Mouse (Mus musculus): ENCODE data around the gene Nectin1.

Gene Nectin1

GRCm38 (mm10) chr9:43807565-43807964, 63.8 kb downstream of the Nectin1 start:
- no peak for DNase-seq (ENCODE audit: low spot score)

DNA sequence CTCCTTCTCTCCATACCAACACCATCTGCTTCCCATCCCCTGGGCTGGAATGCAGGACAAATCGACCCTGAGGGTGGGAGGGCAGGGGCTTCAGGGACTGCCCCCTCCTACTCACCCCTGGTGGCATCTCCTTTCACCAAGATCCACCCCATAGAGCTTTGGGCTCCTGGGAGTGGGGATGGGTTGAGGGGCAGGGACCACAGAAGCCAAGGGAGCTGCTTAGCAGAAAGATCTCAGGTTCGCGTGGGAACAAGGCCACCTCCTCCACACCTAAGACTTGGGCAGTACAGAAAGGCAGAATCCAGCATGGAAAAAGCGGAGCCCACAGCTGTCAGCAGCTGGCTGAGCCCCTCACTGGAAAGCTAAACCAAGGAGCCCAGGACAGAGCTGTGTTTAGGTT, 64.3 kb downstream of the Nectin1 start:
- no peak for DNase-seq (ENCODE audit: low spot score)

DNA sequence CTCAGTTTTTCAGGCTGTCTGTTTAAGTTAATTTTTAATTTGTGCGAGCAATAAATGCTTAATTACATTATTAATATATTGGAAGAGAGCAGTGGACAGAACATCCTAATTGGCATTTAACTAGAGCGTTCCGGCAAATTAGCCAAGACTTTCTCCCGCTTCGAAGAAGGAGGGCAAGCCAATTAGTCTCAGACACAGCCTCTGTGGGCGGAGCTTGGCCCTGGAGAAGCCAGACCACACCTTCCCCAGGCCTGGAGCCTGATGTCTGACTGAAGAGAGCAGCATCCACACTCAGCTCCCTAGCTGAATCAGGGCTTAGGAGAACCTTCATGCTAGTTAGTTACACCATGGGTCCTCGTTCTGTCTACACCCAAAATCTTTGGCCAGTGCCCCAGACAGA, 64.8 kb downstream of the Nectin1 start:
- DNase-seq (ENCODE audit: low spot score) = no peak

DNA sequence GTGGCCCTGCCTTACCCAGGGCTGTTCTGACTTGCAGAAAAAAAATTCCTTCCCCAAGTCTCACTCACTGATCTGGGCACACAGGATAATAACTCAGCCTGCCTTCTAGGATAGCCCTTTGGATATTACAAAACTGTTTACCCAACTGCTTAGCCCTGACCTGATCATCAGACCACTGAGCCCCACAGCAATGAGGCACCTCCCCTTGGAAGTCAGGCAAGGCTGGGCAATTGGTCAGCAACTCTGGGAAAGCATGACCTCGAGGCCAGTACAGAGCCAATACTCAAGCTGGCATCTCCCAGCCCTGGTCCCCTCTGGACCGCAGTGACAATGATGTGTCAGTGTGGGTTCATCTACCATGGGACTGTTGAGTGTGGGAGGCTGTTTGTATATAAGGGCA, 69.4 kb downstream of the Nectin1 start:
- no peak for DNase-seq (ENCODE audit: low spot score)

- no peak for DNase-seq (ENCODE audit: low spot score)
These were observed 78.4 kb downstream of the Nectin1 start for GRCm38 (mm10) chr9:43822206-43822605.

- DNase-seq (ENCODE audit: low spot score) = no peak
These were observed 81.4 kb downstream of the Nectin1 start for GRCm38 (mm10) chr9:43825178-43825577.

DNA sequence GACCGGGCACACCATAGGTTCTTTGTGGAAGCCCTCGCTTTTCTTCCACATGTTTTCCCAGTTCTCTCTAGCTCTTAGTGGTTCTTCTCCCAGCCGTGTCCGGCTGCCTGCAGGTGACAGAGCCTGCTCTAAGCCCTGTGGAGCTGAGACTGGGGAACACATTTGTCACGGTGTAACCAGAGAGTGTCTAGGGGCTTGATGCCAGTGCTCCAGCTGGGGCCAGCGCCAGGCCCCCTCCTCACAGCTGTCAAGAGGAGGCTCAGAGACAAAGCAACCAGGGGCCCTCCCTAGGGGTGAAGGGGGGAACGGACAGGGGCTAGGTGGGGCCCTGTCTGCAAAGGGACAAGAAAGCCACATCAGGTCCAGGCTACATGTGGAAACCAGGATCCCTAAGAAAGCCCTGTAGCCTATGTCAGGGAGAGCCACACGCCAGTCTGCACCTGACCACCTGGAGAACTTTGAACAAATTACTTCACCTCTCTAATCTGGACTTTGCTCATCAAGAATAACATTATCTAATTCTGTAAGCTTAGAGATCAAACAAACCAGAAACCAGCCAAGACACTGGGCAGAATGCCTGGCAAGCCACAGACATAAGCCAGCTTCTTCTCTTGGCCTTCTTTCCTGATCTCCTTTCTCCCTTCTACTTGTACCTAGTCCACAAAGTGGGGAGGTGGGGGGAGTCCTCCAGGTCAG, 82.9 kb downstream of the Nectin1 start:
- DNase-seq (ENCODE audit: low spot score) = no peak

DNA sequence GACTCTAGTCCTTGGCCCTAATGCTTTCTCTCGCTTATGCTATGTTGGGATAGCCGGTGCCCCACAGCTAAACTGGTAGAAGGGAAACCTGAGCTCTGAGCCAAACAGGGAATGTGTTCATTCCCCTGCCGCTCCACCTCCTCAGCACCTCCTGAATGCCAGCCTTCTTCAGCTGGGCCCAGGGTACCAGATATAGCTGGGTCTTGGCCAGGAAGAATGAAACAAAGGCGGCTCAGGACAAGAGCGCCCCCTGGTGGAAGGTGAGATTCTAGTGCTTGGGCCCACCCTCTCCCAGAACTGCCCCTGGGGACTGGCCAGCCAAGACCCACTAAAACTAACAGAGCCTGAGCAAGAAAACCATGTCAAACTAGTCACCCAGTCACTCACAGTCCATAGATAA, 83.8 kb downstream of the Nectin1 start:
- DNase-seq (ENCODE audit: low spot score) = peak; percentile 55

- no peak for DNase-seq (ENCODE audit: low spot score)
These were observed 85.2 kb downstream of the Nectin1 start for GRCm38 (mm10) chr9:43828960-43829359.

DNA sequence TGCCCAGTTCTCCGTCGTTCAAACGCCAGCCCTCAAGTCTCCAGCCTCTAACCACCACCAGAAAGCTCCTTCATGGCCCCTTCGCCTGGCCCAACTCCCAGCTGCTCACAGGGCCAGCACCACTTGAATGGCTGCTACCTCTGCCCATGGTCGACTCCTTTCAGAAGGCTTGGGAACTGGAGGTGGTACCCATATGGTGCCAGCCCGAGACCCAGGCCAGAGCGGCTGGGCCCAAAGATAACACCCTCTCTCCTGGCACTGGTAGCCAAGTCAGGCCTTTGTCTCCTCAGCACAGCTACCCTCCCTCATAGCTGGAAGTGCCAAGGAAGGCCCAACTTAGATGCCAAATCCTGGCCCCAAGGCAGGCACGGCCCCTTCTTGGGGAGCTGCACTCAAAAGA, 89.4 kb downstream of the Nectin1 start:
- no peak for DNase-seq (ENCODE audit: low spot score)

- DNase-seq (ENCODE audit: low spot score) = no peak
These were observed 90.5 kb downstream of the Nectin1 start for GRCm38 (mm10) chr9:43834283-43834682.

DNA sequence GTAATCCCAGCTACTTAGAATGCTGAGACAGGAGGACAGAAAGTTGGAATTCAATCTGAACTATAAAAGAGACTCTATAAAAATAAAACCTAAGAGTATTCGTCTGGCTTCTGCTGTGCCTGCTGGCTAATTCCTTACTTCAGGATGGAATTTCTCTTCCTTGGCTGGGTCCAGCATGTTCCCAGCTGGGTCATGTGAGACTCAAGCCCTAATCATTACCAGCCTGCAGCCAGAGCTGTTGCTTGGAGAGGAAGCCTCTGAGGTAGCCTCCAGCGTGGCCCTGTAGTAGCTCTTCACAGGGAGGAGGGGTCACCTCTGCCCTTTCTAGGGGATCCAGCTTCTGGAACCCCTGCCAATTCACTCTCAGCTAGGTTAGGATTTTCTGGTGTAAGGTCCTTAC, 94.8 kb downstream of the Nectin1 start:
- no peak for DNase-seq (ENCODE audit: low spot score)

DNA sequence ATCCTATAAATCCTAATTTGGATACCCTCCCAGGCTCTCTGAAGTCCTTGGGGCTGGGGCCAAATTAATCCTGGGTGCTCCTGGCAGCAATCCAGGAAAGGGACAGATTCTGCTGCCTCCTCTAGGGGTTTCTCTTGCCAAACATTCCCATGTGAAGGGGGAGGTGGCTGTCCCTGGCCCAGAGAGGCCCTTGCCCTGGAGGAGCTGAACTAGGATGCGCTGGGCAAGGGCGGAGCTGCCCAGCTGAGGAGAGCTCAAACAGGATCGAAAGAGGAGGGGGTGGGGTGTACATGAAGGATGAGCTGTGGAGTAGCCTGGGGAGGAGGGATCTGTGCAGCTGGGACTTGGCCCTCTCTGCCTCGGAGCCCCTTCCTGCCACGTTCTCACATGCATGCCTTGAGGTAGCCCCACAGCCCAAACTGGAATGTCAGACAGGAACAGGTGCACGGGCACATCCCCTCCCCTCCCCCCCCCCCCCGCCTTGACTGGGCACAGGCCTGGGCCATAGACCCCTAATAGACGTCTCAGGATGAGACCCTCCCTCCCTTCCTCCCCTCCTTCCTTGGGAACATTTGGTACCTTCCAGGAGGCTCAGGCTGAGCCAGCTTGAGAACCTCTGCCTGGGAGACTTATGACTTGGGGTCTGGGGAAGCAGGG, 99.3 kb downstream of the Nectin1 start:
- DNase-seq (ENCODE audit: low spot score) = no peak

GRCm38 (mm10) chr9:43843711-43844127, 99.9 kb downstream of the Nectin1 start:
- no peak for DNase-seq (ENCODE audit: low spot score)

DNA sequence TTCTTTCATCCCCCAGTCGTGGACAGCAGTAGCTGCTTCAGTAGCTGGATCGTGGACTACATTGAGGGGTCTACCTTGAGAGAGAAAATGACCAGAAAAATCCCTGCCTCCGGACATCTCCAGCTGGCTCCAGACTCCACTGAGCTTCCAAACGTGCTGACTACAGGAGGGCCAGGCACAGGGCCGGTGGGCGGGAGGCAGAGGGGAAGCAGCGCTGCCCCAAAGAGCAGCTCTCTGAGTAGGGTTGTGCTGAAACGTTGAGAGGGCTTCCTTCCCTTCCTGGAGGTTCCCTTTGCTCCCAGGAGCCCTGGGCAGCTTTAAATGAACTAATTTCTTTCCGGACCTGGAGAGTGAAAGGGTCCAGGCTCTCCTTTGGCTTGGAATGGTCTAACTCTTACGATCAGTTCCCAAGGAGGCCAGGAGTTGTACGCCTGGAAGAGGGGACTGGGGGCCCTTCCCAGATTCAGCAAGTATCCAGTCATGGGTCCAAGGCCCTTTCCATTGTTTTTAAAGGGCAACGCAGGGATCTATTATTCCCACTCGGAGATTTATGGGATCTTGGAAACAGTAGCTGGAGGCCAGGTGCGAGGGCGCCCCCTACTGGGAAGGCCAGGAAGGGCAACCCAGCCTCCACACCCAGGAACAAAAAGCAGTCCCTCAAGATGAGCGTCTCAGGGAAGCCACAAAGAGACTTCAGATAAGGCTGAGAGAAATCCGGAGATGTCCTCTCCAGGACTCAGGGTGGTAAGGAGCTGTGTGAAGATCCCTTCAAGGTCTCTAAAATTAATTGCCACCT, 102.1 kb downstream of the Nectin1 start:
- DNase-seq (ENCODE audit: low spot score) = peak; percentile 52

- no peak for DNase-seq (ENCODE audit: low spot score)
These were observed 104.1 kb downstream of the Nectin1 start for GRCm38 (mm10) chr9:43847861-43848260.

DNA sequence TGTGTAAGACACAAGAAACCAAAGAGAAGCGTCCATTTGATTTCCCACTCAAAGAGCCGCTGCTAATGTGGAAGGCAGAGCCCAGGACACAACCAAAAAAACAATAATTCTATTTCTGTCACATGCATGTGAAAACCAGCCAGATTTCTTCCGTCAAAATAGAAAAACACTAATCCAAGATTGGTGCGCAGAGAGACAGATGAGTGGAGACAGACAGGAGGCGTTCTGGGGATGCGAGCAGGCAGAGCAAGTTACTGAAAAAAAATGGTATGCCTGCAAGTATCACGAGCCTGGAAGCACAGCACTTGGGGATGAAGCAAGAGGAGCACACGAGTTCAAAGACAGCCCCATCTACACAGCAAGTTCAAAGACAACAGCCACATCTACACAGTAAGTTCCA, 106.5 kb downstream of the Nectin1 start:
- no peak for DNase-seq (ENCODE audit: low spot score)

GRCm38 (mm10) chr9:43851154-43851553, 107.4 kb downstream of the Nectin1 start:
- DNase-seq (ENCODE audit: low spot score) = no peak

GRCm38 (mm10) chr9:43855887-43856286, 112.1 kb downstream of the Nectin1 start:
- no peak for DNase-seq (ENCODE audit: low spot score)
